Comparison of ENCODE assay signal across 10 mouse cellular contexts in the genomic region with DNA sequence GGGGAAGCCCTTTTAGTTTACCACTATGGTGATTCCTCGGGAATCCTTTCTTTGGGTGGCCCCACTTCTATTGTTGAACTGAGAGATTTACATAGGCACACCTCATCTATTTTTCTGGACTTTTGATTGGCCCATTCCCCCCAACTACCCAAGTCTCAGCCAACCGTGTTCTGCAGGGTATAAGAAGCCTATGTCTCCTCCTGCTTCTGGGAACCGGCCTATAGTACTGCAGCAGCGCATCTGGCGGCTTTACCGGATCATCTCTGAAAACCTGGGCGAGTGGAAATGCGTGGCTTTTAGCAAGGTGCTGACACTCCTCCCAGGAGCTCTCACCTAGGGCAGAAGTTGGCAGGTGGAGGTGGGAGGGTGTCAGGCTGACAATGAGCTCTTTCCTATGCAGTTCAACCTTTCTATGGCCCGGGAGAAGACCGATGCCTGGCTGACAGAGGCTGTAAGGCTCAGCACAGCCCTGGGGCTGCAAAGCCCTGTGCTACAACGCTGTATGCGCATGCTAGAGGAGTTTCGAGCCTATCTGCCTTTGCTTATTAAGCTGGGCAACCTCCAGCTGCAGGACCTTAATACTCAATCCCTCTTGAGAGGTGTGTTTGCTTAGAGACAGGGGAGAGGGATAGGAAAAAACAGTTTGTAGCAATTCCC. TPM values are rescaled to one million over a fixed set of nuclear protein-coding genes. Genes with fewer than 3 reads are reported as not detected.
A peak's percentile ranks its signal among the peaks of the same experiment; 100 is the strongest.
DNase-seq lines count a peak whose midpoint lies in the region; ATAC-seq and TF ChIP-seq lines count a peak whose summit lies in the region.
"Had no signal": no experiment of that assay in that cellular context is flagged by ENCODE, and none has a peak within 500 bp of the region (broad histone marks: within the 10 kb centered on the region; RNA-seq: fewer than 3 reads in every experiment).

No protein-coding gene starts in this region.

- H3K9ac ChIP-seq in lung, embryonic 14.5 days, result no peak overlapping the region; the same call in 1 of the 2 replicates
- H3K9ac ChIP-seq in embryonic facial prominence, embryonic 11.5 days (replicated peaks; ENCODE audit: low read length), result no peak overlapping the region
- H3K9ac ChIP-seq in intestine, embryonic 16.5 days (ENCODE audit: low read depth, low read length), result no peak overlapping the region
- no peak overlapping the region for H3K9ac ChIP-seq in neural tube, embryonic 15.5 days (replicated peaks)
- H3K9ac ChIP-seq: liver, embryonic 13.5 days had no signal

- H3K4me2 ChIP-seq in lung, embryonic 14.5 days, result peak overlapping the region; percentile 38; the same call in 1 of the 2 replicates
- H3K4me2 ChIP-seq in embryonic facial prominence, embryonic 11.5 days (ENCODE audit: low read depth, low read length), result peak overlapping the region; percentile 19; the same call in 1 of the 2 replicates
- 0 out of 2 replicates have a peak overlapping the region, but pooled peaks have one; percentile 19 for H3K4me2 ChIP-seq in intestine, embryonic 16.5 days (ENCODE audit: low read depth, low read length)
- H3K4me2 ChIP-seq in neural tube, embryonic 15.5 days, result 0 out of 2 replicates have a peak overlapping the region, but pooled peaks have one; percentile 13
- H3K4me2 ChIP-seq: liver, embryonic 13.5 days had no signal

- no peak overlapping the region for H3K27ac ChIP-seq in lung, embryonic 14.5 days (ENCODE audit: low read depth)
- H3K27ac ChIP-seq in embryonic facial prominence, embryonic 11.5 days (replicated peaks; ENCODE audit: low read depth, low read length), result no peak overlapping the region
- H3K27ac ChIP-seq in intestine, embryonic 16.5 days (ENCODE audit: low read length), result no peak overlapping the region
- H3K27ac ChIP-seq in neural tube, embryonic 15.5 days (replicated peaks), result no peak overlapping the region
- H3K27ac ChIP-seq in layer of hippocampus, adult 2 months, result no peak overlapping the region
- H3K27ac ChIP-seq: liver, embryonic 13.5 days had no signal

- H3K4me3 ChIP-seq in lung, embryonic 14.5 days (ENCODE audit: low read depth, low read length), result no peak overlapping the region
- H3K4me3 ChIP-seq in embryonic facial prominence, embryonic 11.5 days (ENCODE audit: low read depth, low read length), result no peak overlapping the region
- H3K4me3 ChIP-seq in intestine, embryonic 16.5 days (ENCODE audit: low read length), result no peak overlapping the region
- no peak overlapping the region for H3K4me3 ChIP-seq in neural tube, embryonic 15.5 days (replicated peaks)
- no peak overlapping the region for H3K4me3 ChIP-seq in layer of hippocampus, adult 2 months
- H3K4me3 ChIP-seq: liver, embryonic 13.5 days had no signal

- H3K9me3 ChIP-seq in lung, embryonic 14.5 days (ENCODE audit: low read depth, low read length), result no peaks in the 10 kb centered on the region
- no peaks in the 10 kb centered on the region for H3K9me3 ChIP-seq in embryonic facial prominence, embryonic 11.5 days (replicated peaks; ENCODE audit: control insufficient read depth, low read length)
- no peaks in the 10 kb centered on the region for H3K9me3 ChIP-seq in intestine, embryonic 16.5 days (ENCODE audit: control insufficient read depth, low read length)
- no peaks in the 10 kb centered on the region for H3K9me3 ChIP-seq in neural tube, embryonic 15.5 days (replicated peaks)
- H3K9me3 ChIP-seq: liver, embryonic 13.5 days had no signal

- no peak for TF ChIP-seq CTCF in lung, embryonic 14.5 days (IDR thresholded peaks at IDR 0.05; ENCODE audit: low read depth)
- TF ChIP-seq CTCF in layer of hippocampus, adult 2 months (conservative IDR thresholded peaks at IDR 0.05), result no peak

- H3K4me1 ChIP-seq in lung, embryonic 14.5 days (ENCODE audit: insufficient read depth), result no peaks in the 10 kb centered on the region
- H3K4me1 ChIP-seq in embryonic facial prominence, embryonic 11.5 days (ENCODE audit: control insufficient read depth, insufficient read depth, low read length), result no peaks in the 10 kb centered on the region
- H3K4me1 ChIP-seq in intestine, embryonic 16.5 days (ENCODE audit: control insufficient read depth, insufficient read depth, low read length), result no peaks in the 10 kb centered on the region
- no peaks in the 10 kb centered on the region for H3K4me1 ChIP-seq in neural tube, embryonic 15.5 days
- H3K4me1 ChIP-seq: liver, embryonic 13.5 days had no signal

- ATAC-seq in lung, embryonic 14.5 days (ENCODE audit: insufficient read depth), result peak; percentile 58; the same call in 1 of the 2 replicates
- ATAC-seq in embryonic facial prominence, embryonic 11.5 days (replicated peaks; ENCODE audit: insufficient number of reproducible peaks, low FRiP score, low TSS enrichment, low read depth), result no peak
- peak; percentile 80 for ATAC-seq in intestine, embryonic 16.5 days
- ATAC-seq in neural tube, embryonic 15.5 days (ENCODE audit: low FRiP score), result no peak

- WGBS in lung, embryonic 14.5 days, result 12% methylated on average over 13 of the region's 13 CpGs
- WGBS in embryonic facial prominence, embryonic 11.5 days, result 11% methylated on average over 13 of the region's 13 CpGs
- WGBS in intestine, embryonic 16.5 days, result 18% methylated on average over 13 of the region's 13 CpGs
- WGBS in neural tube, embryonic 15.5 days, result 14% methylated on average over 13 of the region's 13 CpGs

- no peaks in the 10 kb centered on the region for H3K27me3 ChIP-seq in lung, embryonic 14.5 days (ENCODE audit: insufficient read depth, low read length)
- H3K27me3 ChIP-seq in embryonic facial prominence, embryonic 11.5 days (ENCODE audit: control insufficient read depth, insufficient read depth, low read length), result no peaks in the 10 kb centered on the region
- H3K27me3 ChIP-seq in intestine, embryonic 16.5 days (replicated peaks; ENCODE audit: control insufficient read depth, insufficient read depth, low read length), result no peaks in the 10 kb centered on the region
- no peaks in the 10 kb centered on the region for H3K27me3 ChIP-seq in neural tube, embryonic 15.5 days (replicated peaks)
- H3K27me3 ChIP-seq: liver, embryonic 13.5 days had no signal

- peak; percentile 8 for DNase-seq in lung, embryonic 14.5 days
- DNase-seq in lung, postnatal 25 days (ENCODE audit: low spot score), result no peak
- DNase-seq in embryonic facial prominence, embryonic 11.5 days (ENCODE audit: low spot score), result peak; percentile 40
- no peak for DNase-seq in B cell, adult 2 months
- DNase-seq in frontal cortex, postnatal 25 days (ENCODE audit: low spot score in 2 of 2), result no peak
- DNase-seq in layer of hippocampus, adult 2 months (ENCODE audit: low spot score in 2 of 2), result no peak
- DNase-seq: kidney, adult 18-20 months; liver, embryonic 13.5 days had no signal

- H3K36me3 ChIP-seq in lung, embryonic 14.5 days (ENCODE audit: insufficient read depth), result no peaks in the 10 kb centered on the region
- H3K36me3 ChIP-seq in embryonic facial prominence, embryonic 11.5 days (replicated peaks; ENCODE audit: control insufficient read depth, insufficient read depth, low read depth, low read length), result no peaks in the 10 kb centered on the region
- H3K36me3 ChIP-seq in intestine, embryonic 16.5 days (ENCODE audit: control insufficient read depth, insufficient read depth, low read length), result no peaks in the 10 kb centered on the region
- no peaks in the 10 kb centered on the region for H3K36me3 ChIP-seq in neural tube, embryonic 15.5 days
- H3K36me3 ChIP-seq: liver, embryonic 13.5 days had no signal

RNA-seq across cellular contexts. Expression of gene Dnhd1, which starts 35.0 kb away (rescaled TPM):
- polyA plus RNA-seq in lung, embryonic 14.5 days (2014; fragmentation: Nextera tagmentation; extraction: Ambion mirVana), result 0.84 and 1.0 TPM in 2 replicates
- polyA plus RNA-seq in embryonic facial prominence, embryonic 11.5 days (2014; fragmentation: Nextera tagmentation; extraction: Ambion mirVana), result 0.28 and 1.4 TPM in 2 replicates
- polyA plus RNA-seq in intestine, embryonic 16.5 days (2015; fragmentation: Nextera tagmentation; extraction: Ambion mirVana), result 0.59 and 1.1 TPM in 2 replicates
- 1.3 and 1.9 TPM in 2 replicates for polyA plus RNA-seq in neural tube, embryonic 15.5 days (2015; fragmentation: Nextera tagmentation; extraction: Ambion mirVana)
- total RNA-seq in layer of hippocampus, adult 2 months (2021), result 1 to 10 TPM; 6.9 to 8.5 TPM

RNA-seq across cellular contexts. Expression of gene Gm45799, which starts 45.3 kb away (rescaled TPM):
- 22.9 and 31.9 TPM in 2 replicates for polyA plus RNA-seq in lung, embryonic 14.5 days (2014; fragmentation: Nextera tagmentation; extraction: Ambion mirVana)
- 7.7 and 11.4 TPM in 2 replicates for polyA plus RNA-seq in embryonic facial prominence, embryonic 11.5 days (2014; fragmentation: Nextera tagmentation; extraction: Ambion mirVana)
- polyA plus RNA-seq in intestine, embryonic 16.5 days (2015; fragmentation: Nextera tagmentation; extraction: Ambion mirVana), result 27.7 and 34.6 TPM in 2 replicates
- 16.4 and 16.6 TPM in 2 replicates for polyA plus RNA-seq in neural tube, embryonic 15.5 days (2015; fragmentation: Nextera tagmentation; extraction: Ambion mirVana)
- 10 to 100 TPM in 1 of 2 experiments, 1 to 10 TPM in 1; 6.9 to 12.7 TPM for total RNA-seq in layer of hippocampus, adult 2 months (2021)

RNA-seq across cellular contexts. Expression of gene Arfip2, which starts 45.5 kb away (rescaled TPM):
- polyA plus RNA-seq in lung, embryonic 14.5 days (2014; fragmentation: Nextera tagmentation; extraction: Ambion mirVana), result 84.1 and 84.2 TPM in 2 replicates
- polyA plus RNA-seq in embryonic facial prominence, embryonic 11.5 days (2014; fragmentation: Nextera tagmentation; extraction: Ambion mirVana), result 71.2 and 76.3 TPM in 2 replicates
- polyA plus RNA-seq in intestine, embryonic 16.5 days (2015; fragmentation: Nextera tagmentation; extraction: Ambion mirVana), result 69.9 and 74.7 TPM in 2 replicates
- 82.0 and 89.0 TPM in 2 replicates for polyA plus RNA-seq in neural tube, embryonic 15.5 days (2015; fragmentation: Nextera tagmentation; extraction: Ambion mirVana)
- total RNA-seq in layer of hippocampus, adult 2 months (2021), result 100 to 1,000 TPM in 1 of 2 experiments, 10 to 100 TPM in 1; 98.9 to 105 TPM

RNA-seq across cellular contexts. Expression of gene Timm10b, which starts 45.8 kb away (rescaled TPM):
- 200 and 201 TPM in 2 replicates for polyA plus RNA-seq in lung, embryonic 14.5 days (2014; fragmentation: Nextera tagmentation; extraction: Ambion mirVana)
- 150 and 152 TPM in 2 replicates for polyA plus RNA-seq in embryonic facial prominence, embryonic 11.5 days (2014; fragmentation: Nextera tagmentation; extraction: Ambion mirVana)
- 188 and 200 TPM in 2 replicates for polyA plus RNA-seq in intestine, embryonic 16.5 days (2015; fragmentation: Nextera tagmentation; extraction: Ambion mirVana)
- polyA plus RNA-seq in neural tube, embryonic 15.5 days (2015; fragmentation: Nextera tagmentation; extraction: Ambion mirVana), result 163 and 179 TPM in 2 replicates
- total RNA-seq in layer of hippocampus, adult 2 months (2021), result 10 to 100 TPM; 67.4 to 73.7 TPM

RNA-seq across cellular contexts. Expression of gene Ilk, which starts 50.7 kb away (rescaled TPM):
- polyA plus RNA-seq in lung, embryonic 14.5 days (2014; fragmentation: Nextera tagmentation; extraction: Ambion mirVana), result 372 and 377 TPM in 2 replicates
- polyA plus RNA-seq in embryonic facial prominence, embryonic 11.5 days (2014; fragmentation: Nextera tagmentation; extraction: Ambion mirVana), result 239 TPM in 2 replicates
- polyA plus RNA-seq in intestine, embryonic 16.5 days (2015; fragmentation: Nextera tagmentation; extraction: Ambion mirVana), result 317 and 323 TPM in 2 replicates
- polyA plus RNA-seq in neural tube, embryonic 15.5 days (2015; fragmentation: Nextera tagmentation; extraction: Ambion mirVana), result 204 and 227 TPM in 2 replicates
- 10 to 100 TPM; 79.7 to 83.2 TPM for total RNA-seq in layer of hippocampus, adult 2 months (2021)

Comparison
In these comparisons a context has a peak if more than half of its experiments do, and no peak if none do; other contexts are left out.
1. DNase-seq: peak in lung, embryonic 14.5 days (single experiment) and embryonic facial prominence, embryonic 11.5 days (single experiment); none in lung, postnatal 25 days (single experiment), B cell, adult 2 months (0 of 2), frontal cortex, postnatal 25 days (0 of 2) and layer of hippocampus, adult 2 months (0 of 2).
2. ATAC-seq: peak in lung, embryonic 14.5 days (single experiment) and intestine, embryonic 16.5 days (single experiment); none in embryonic facial prominence, embryonic 11.5 days (single experiment) and neural tube, embryonic 15.5 days (single experiment).
3. Peak in every context shown above with its lines, with median percentiles within 50 percentile points of each other: H3K4me2 ChIP-seq.